Mouse (Mus musculus): ENCODE data around the gene St8sia2. TPM values are rescaled to one million over a fixed set of nuclear protein-coding genes. Genes with fewer than 3 reads are reported as not detected.

St8sia2 gene
- polyA plus RNA-seq, 1 experiment from 2014 or later: 35.8 TPM

- Histone ChIP-seq H3K4me3 (ENCODE audit: low read depth, low read length) (no peak overlapping the region), H3K36me3 (ENCODE audit: control insufficient read depth, insufficient read depth, low read length) (no peaks in the 10 kb centered on the region; the same call in 1 of the 2 replicates), H3K27me3 (ENCODE audit: control insufficient read depth, insufficient read depth, low read length) (no peaks in the 10 kb centered on the region)
These were observed 60.4 kb downstream of the St8sia2 start for GRCm38 (mm10) chr7:73953131-73953530.

GRCm38 (mm10) chr7:73941640-73942039 is 71.8 kb downstream of the St8sia2 start:
- no peaks in the 10 kb centered on the region for H3K9me3 ChIP-seq (ENCODE audit: control insufficient read depth, low read length)
- H3K4me2 ChIP-seq (ENCODE audit: low read depth, low read length, severe bottlenecking): no peak overlapping the region
- ATAC-seq (replicated peaks; ENCODE audit: low FRiP score) (no peak; the same call in 1 of the 2 replicates), DNase-seq (ENCODE audit: low spot score) (peak; percentile 57)
- H3K27ac ChIP-seq (ENCODE audit: low read depth, low read length): no peak overlapping the region
- WGBS: 75% methylated on average over 4 of the region's 4 CpGs
- no peaks in the 10 kb centered on the region; the same call in 1 of the 2 replicates for H3K4me1 ChIP-seq (replicated peaks; ENCODE audit: control insufficient read depth, insufficient read depth, low read length)
- H3K4me3 ChIP-seq (ENCODE audit: low read depth, low read length): no peak overlapping the region
- no peak overlapping the region for H3K9ac ChIP-seq (ENCODE audit: low read length)
- H3K36me3 ChIP-seq (ENCODE audit: control insufficient read depth, insufficient read depth, low read length): peaks cover 9% of the 10 kb centered on the region; the same call in 1 of the 2 replicates
- H3K27me3 ChIP-seq (ENCODE audit: control insufficient read depth, insufficient read depth, low read length): no peaks in the 10 kb centered on the region

More at GRCm38 (mm10) chr7:73953131-73953530, 60.4 kb downstream of the St8sia2 start:
- no peak overlapping the region for H3K27ac ChIP-seq (ENCODE audit: low read depth, low read length)
- 92% methylated on average over 4 of the region's 4 CpGs for WGBS
- no peaks in the 10 kb centered on the region for H3K9me3 ChIP-seq (ENCODE audit: control insufficient read depth, low read length)
- H3K9ac ChIP-seq (ENCODE audit: low read length): no peak overlapping the region
- no peak for DNase-seq (ENCODE audit: low spot score)
- H3K4me1 ChIP-seq (replicated peaks; ENCODE audit: control insufficient read depth, insufficient read depth, low read length): no peaks in the 10 kb centered on the region
- ATAC-seq (replicated peaks; ENCODE audit: low FRiP score): no peak
- H3K4me2 ChIP-seq (ENCODE audit: low read depth, low read length, severe bottlenecking): no peak overlapping the region

GRCm38 (mm10) chr7:73939236-73939635 is 74.3 kb downstream of the St8sia2 start:
- 95% methylated on average over 8 of the region's 8 CpGs for WGBS
- H3K27me3 ChIP-seq (ENCODE audit: control insufficient read depth, insufficient read depth, low read length): no peaks in the 10 kb centered on the region
- DNase-seq (ENCODE audit: low spot score) (no peak), ATAC-seq (replicated peaks; ENCODE audit: low FRiP score) (no peak)
- H3K36me3 ChIP-seq (ENCODE audit: control insufficient read depth, insufficient read depth, low read length): peaks cover 9% of the 10 kb centered on the region; the same call in 1 of the 2 replicates
- H3K9ac ChIP-seq (ENCODE audit: low read length): no peak overlapping the region
- no peak overlapping the region for H3K27ac ChIP-seq (ENCODE audit: low read depth, low read length)
- H3K4me1 ChIP-seq (replicated peaks; ENCODE audit: control insufficient read depth, insufficient read depth, low read length): no peaks in the 10 kb centered on the region; the same call in 1 of the 2 replicates
- no peak overlapping the region for H3K4me3 ChIP-seq (ENCODE audit: low read depth, low read length)
- H3K4me2 ChIP-seq (ENCODE audit: low read depth, low read length, severe bottlenecking): no peak overlapping the region
- no peaks in the 10 kb centered on the region for H3K9me3 ChIP-seq (ENCODE audit: control insufficient read depth, low read length)

- Histone ChIP-seq H3K4me3 (ENCODE audit: low read depth, low read length) (no peak overlapping the region), H3K9me3 (ENCODE audit: control insufficient read depth, low read length) (no peaks in the 10 kb centered on the region), H3K27me3 (ENCODE audit: control insufficient read depth, insufficient read depth, low read length) (no peaks in the 10 kb centered on the region), H3K27ac (ENCODE audit: low read depth, low read length) (no peak overlapping the region), H3K4me2 (ENCODE audit: low read depth, low read length, severe bottlenecking) (no peak overlapping the region), H3K4me1 (replicated peaks; ENCODE audit: control insufficient read depth, insufficient read depth, low read length) (no peaks in the 10 kb centered on the region; the same call in 1 of the 2 replicates), H3K36me3 (ENCODE audit: control insufficient read depth, insufficient read depth, low read length) (peaks cover 9% of the 10 kb centered on the region; the same call in 1 of the 2 replicates), H3K9ac (ENCODE audit: low read length) (no peak overlapping the region)
- 88% methylated on average over 7 of the region's 7 CpGs for WGBS
- ATAC-seq (replicated peaks; ENCODE audit: low FRiP score): no peak
- DNase-seq (ENCODE audit: low spot score): no peak
These were observed 75.3 kb downstream of the St8sia2 start for GRCm38 (mm10) chr7:73938046-73938810.

- Histone ChIP-seq H3K9ac (ENCODE audit: low read length) (no peak overlapping the region), H3K9me3 (ENCODE audit: control insufficient read depth, low read length) (no peaks in the 10 kb centered on the region), H3K4me2 (ENCODE audit: low read depth, low read length, severe bottlenecking) (no peak overlapping the region), H3K27me3 (ENCODE audit: control insufficient read depth, insufficient read depth, low read length) (no peaks in the 10 kb centered on the region), H3K36me3 (ENCODE audit: control insufficient read depth, insufficient read depth, low read length) (0 out of 2 replicates have a peak, but pooled peaks cover 3% of the 10 kb centered on the region), H3K4me3 (ENCODE audit: low read depth, low read length) (no peak overlapping the region), H3K27ac (ENCODE audit: low read depth, low read length) (no peak overlapping the region), H3K4me1 (replicated peaks; ENCODE audit: control insufficient read depth, insufficient read depth, low read length) (no peaks in the 10 kb centered on the region; the same call in 1 of the 2 replicates)
- no peak for ATAC-seq (replicated peaks; ENCODE audit: low FRiP score)
- 65% methylated on average over 3 of the region's 3 CpGs for WGBS
- DNase-seq (ENCODE audit: low spot score): no peak
These were observed 77.4 kb downstream of the St8sia2 start for GRCm38 (mm10) chr7:73936119-73936518.

- Histone ChIP-seq H3K27ac (ENCODE audit: low read depth, low read length) (no peak overlapping the region), H3K4me3 (ENCODE audit: low read depth, low read length) (no peak overlapping the region), H3K27me3 (ENCODE audit: control insufficient read depth, insufficient read depth, low read length) (no peaks in the 10 kb centered on the region), H3K9ac (ENCODE audit: low read length) (no peak overlapping the region), H3K36me3 (ENCODE audit: control insufficient read depth, insufficient read depth, low read length) (0 out of 2 replicates have a peak, but pooled peaks cover 3% of the 10 kb centered on the region), H3K4me1 (replicated peaks; ENCODE audit: control insufficient read depth, insufficient read depth, low read length) (no peaks in the 10 kb centered on the region; the same call in 1 of the 2 replicates), H3K9me3 (ENCODE audit: control insufficient read depth, low read length) (no peaks in the 10 kb centered on the region), H3K4me2 (ENCODE audit: low read depth, low read length, severe bottlenecking) (no peak overlapping the region)
- DNase-seq (ENCODE audit: low spot score) (no peak), ATAC-seq (replicated peaks; ENCODE audit: low FRiP score) (no peak)
- 71% methylated on average over 2 of the region's 2 CpGs for WGBS
These were observed 77.8 kb downstream of the St8sia2 start for GRCm38 (mm10) chr7:73935703-73936102.

GRCm38 (mm10) chr7:73933036-73933435 is 80.5 kb downstream of the St8sia2 start:
- H3K36me3 ChIP-seq (ENCODE audit: control insufficient read depth, insufficient read depth, low read length): no peaks in the 10 kb centered on the region
- ATAC-seq (replicated peaks; ENCODE audit: low FRiP score) (no peak), DNase-seq (ENCODE audit: low spot score) (no peak)
- H3K4me2 ChIP-seq (ENCODE audit: low read depth, low read length, severe bottlenecking): no peak overlapping the region
- no peaks in the 10 kb centered on the region for H3K27me3 ChIP-seq (ENCODE audit: control insufficient read depth, insufficient read depth, low read length)
- WGBS: 82% methylated on average over 3 of the region's 3 CpGs
- H3K27ac ChIP-seq (ENCODE audit: low read depth, low read length): no peak overlapping the region
- H3K9me3 ChIP-seq (ENCODE audit: control insufficient read depth, low read length): no peaks in the 10 kb centered on the region
- H3K9ac ChIP-seq (ENCODE audit: low read length): no peak overlapping the region
- no peak overlapping the region for H3K4me3 ChIP-seq (ENCODE audit: low read depth, low read length)
- H3K4me1 ChIP-seq (replicated peaks; ENCODE audit: control insufficient read depth, insufficient read depth, low read length): no peaks in the 10 kb centered on the region

- DNase-seq (ENCODE audit: low spot score) (no peak), ATAC-seq (replicated peaks; ENCODE audit: low FRiP score) (no peak)
- H3K4me3 ChIP-seq (ENCODE audit: low read depth, low read length): no peak overlapping the region
- H3K27ac ChIP-seq (ENCODE audit: low read depth, low read length): no peak overlapping the region
- no peak overlapping the region for H3K4me2 ChIP-seq (ENCODE audit: low read depth, low read length, severe bottlenecking)
- H3K4me1 ChIP-seq (replicated peaks; ENCODE audit: control insufficient read depth, insufficient read depth, low read length): 0 out of 2 replicates have a peak, but pooled peaks cover 5% of the 10 kb centered on the region
- H3K27me3 ChIP-seq (ENCODE audit: control insufficient read depth, insufficient read depth, low read length): no peaks in the 10 kb centered on the region
- 80% methylated on average over 16 of the region's 16 CpGs for WGBS
- H3K9ac ChIP-seq (ENCODE audit: low read length): no peak overlapping the region
- H3K9me3 ChIP-seq (ENCODE audit: control insufficient read depth, low read length): no peaks in the 10 kb centered on the region
- no peaks in the 10 kb centered on the region for H3K36me3 ChIP-seq (ENCODE audit: control insufficient read depth, insufficient read depth, low read length)
These were observed 92.5 kb downstream of the St8sia2 start for GRCm38 (mm10) chr7:73920921-73921485.

Measured in forebrain, embryonic 11.5 days (tissue).